Mouse (Mus musculus) myocyte (in vitro differentiated cells): ENCODE measurements at regions not wholly inside any gene's neighbourhood (a gene's known extent, or its start where the extent isn't known, plus 50 kb on each side); places are given as distances from the start of the nearest gene placed in this dataset.

Experiments used
- H3K27me3 ChIP-seq: one replicate; pipeline ENCODE4 v1.6.1; 2011; ENCODE audit not compliant: control insufficient read depth, insufficient read depth, insufficient read length
- H3K36me3 ChIP-seq: one replicate; pipeline ENCODE4 v1.6.1; 2011; ENCODE audit not compliant: control insufficient read depth, insufficient read depth
- H3K4me2 ChIP-seq: one replicate; pipeline ENCODE4 v1.6.1; 2011; ENCODE audit warnings: low read depth, control low read depth
- H3K4me3 ChIP-seq: one replicate; pipeline ENCODE4 v1.5.1; 2011; ENCODE audit warnings: mild to moderate bottlenecking, control low read depth, moderate library complexity
- H3K79me2 ChIP-seq: one replicate; pipeline ENCODE4 v1.6.1; 2011; ENCODE audit not compliant: control insufficient read depth, insufficient read depth
- H3ac ChIP-seq: one replicate; pipeline ENCODE4 v1.6.1; 2011; ENCODE audit not compliant: control insufficient read depth, insufficient read length
- CEBPB ChIP-seq: IDR thresholded peaks from 2 replicates; pipeline ENCODE4 v1.6.1; 2011; ENCODE audit warnings: mild to moderate bottlenecking, moderate library complexity; ENCODE audit not compliant: poor library complexity, insufficient read depth, severe bottlenecking
- E2F4 ChIP-seq: IDR thresholded peaks from one replicate; pipeline ENCODE4 v1.6.1; 2011; ENCODE audit warnings: mild to moderate bottlenecking, control low read depth, moderate library complexity; ENCODE audit not compliant: insufficient read depth
- MAX ChIP-seq: IDR thresholded peaks from one replicate; pipeline ENCODE4 v1.6.1; 2011; ENCODE audit warnings: low read depth, mild to moderate bottlenecking, control low read depth
- MYOD1 ChIP-seq, 3 experiments: IDR thresholded peaks; one replicate each; pipeline ENCODE4 v1.6.1; 2011; ENCODE audit warnings: control low read depth in 2 of 3, low read depth in 2 of 3, mild to moderate bottlenecking in 2 of 3, moderate library complexity in 1 of 3; ENCODE audit not compliant: insufficient read length in 2 of 3, control insufficient read depth in 1 of 3
- MYOG ChIP-seq, 3 experiments: IDR thresholded peaks; one replicate each; pipeline ENCODE4 v1.6.1; 2011; ENCODE audit warnings: control low read depth in 2 of 3, low read depth in 2 of 3, mild to moderate bottlenecking in 2 of 3; ENCODE audit not compliant: insufficient read length in 2 of 3, control insufficient read depth in 1 of 3, insufficient read depth in 1 of 3
- POLR2A ChIP-seq: IDR thresholded peaks from one replicate; pipeline ENCODE4 v1.6.1; 2011; ENCODE audit warnings: low read depth, mild to moderate bottlenecking, control low read depth, moderate library complexity; ENCODE audit not compliant: insufficient read length
- POLR2AphosphoS2 ChIP-seq: IDR thresholded peaks from one replicate; pipeline ENCODE4 v1.6.1; 2011; ENCODE audit warnings: low read depth, control low read depth; ENCODE audit not compliant: insufficient read length
- REST ChIP-seq: IDR thresholded peaks from one replicate; pipeline ENCODE4 v1.6.1; 2011; ENCODE audit warnings: mild to moderate bottlenecking, control low read depth, moderate library complexity; ENCODE audit not compliant: insufficient read depth, insufficient read length
- SRF ChIP-seq: IDR thresholded peaks from one replicate; pipeline ENCODE4 v1.6.1; 2011; ENCODE audit warnings: low read depth; ENCODE audit not compliant: control insufficient read depth, insufficient read length
- TCF12 ChIP-seq: IDR thresholded peaks from one replicate; pipeline ENCODE4 v1.6.1; 2011; ENCODE audit warnings: mild to moderate bottlenecking, control low read depth; ENCODE audit not compliant: poor library complexity, insufficient read depth, severe bottlenecking
- TCF3 ChIP-seq: IDR thresholded peaks from one replicate; pipeline ENCODE4 v1.6.1; 2011; ENCODE audit warnings: low read depth, control low read depth; ENCODE audit not compliant: insufficient read length
- USF1 ChIP-seq: IDR thresholded peaks from one replicate; pipeline ENCODE4 v1.6.1; 2011; ENCODE audit warnings: low read depth, mild to moderate bottlenecking, control low read depth, moderate library complexity

- Histone ChIP-seq H3K4me3 (no peak overlapping the region), H3ac (no peak overlapping the region), H3K27me3 (no peaks in the 10 kb centered on the region), H3K4me2 (no peak overlapping the region), H3K79me2 (no peaks in the 10 kb centered on the region), H3K36me3 (no peaks in the 10 kb centered on the region)
- TF ChIP-seq E2F4: no peak
- TF ChIP-seq MYOD1 (IDR thresholded peaks at IDR 0.05; ENCODE audit: control insufficient read depth in 1 of 3, insufficient read length in 2 of 3, low read depth in 2 of 3): no peak
- no peak for TF ChIP-seq POLR2AphosphoS2
- no peak for TF ChIP-seq TCF12
- no peak for TF ChIP-seq MAX
- TF ChIP-seq REST: no peak
- no peak for TF ChIP-seq CEBPB
- TF ChIP-seq TCF3: no peak
- TF ChIP-seq USF1: no peak
- TF ChIP-seq MYOG (IDR thresholded peaks at IDR 0.05; ENCODE audit: control insufficient read depth in 1 of 3, insufficient read depth in 1 of 3, insufficient read length in 2 of 3, low read depth in 2 of 3): no peak
- TF ChIP-seq SRF: no peak
- TF ChIP-seq POLR2A: no peak
These were observed 208.3 kb upstream of the Zdhhc25 start for GRCm38 (mm10) chr15:88391822-88392221.

GRCm38 (mm10) chr15:88399064-88399463, 201.0 kb upstream of the Zdhhc25 start:
- no peaks in the 10 kb centered on the region for H3K27me3 ChIP-seq
- TF ChIP-seq POLR2A: no peak
- TF ChIP-seq MYOG (IDR thresholded peaks at IDR 0.05; ENCODE audit: control insufficient read depth in 1 of 3, insufficient read depth in 1 of 3, insufficient read length in 2 of 3, low read depth in 2 of 3): no peak
- no peak for TF ChIP-seq CEBPB
- TF ChIP-seq REST: no peak
- TF ChIP-seq TCF12: no peak
- TF ChIP-seq POLR2AphosphoS2: no peak
- H3K36me3 ChIP-seq: no peaks in the 10 kb centered on the region
- H3K79me2 ChIP-seq: no peaks in the 10 kb centered on the region
- no peak overlapping the region for H3K4me3 ChIP-seq
- H3ac ChIP-seq: no peak overlapping the region
- no peak overlapping the region for H3K4me2 ChIP-seq

- TF ChIP-seq POLR2AphosphoS2: no peak
- TF ChIP-seq REST: no peak
- TF ChIP-seq MYOD1 (IDR thresholded peaks at IDR 0.05; ENCODE audit: control insufficient read depth in 1 of 3, insufficient read length in 2 of 3, low read depth in 2 of 3): no peak
- TF ChIP-seq MYOG (IDR thresholded peaks at IDR 0.05; ENCODE audit: control insufficient read depth in 1 of 3, insufficient read depth in 1 of 3, insufficient read length in 2 of 3, low read depth in 2 of 3): no peak
- Histone ChIP-seq H3ac (no peak overlapping the region), H3K27me3 (no peaks in the 10 kb centered on the region), H3K36me3 (no peaks in the 10 kb centered on the region), H3K4me3 (no peak overlapping the region), H3K79me2 (no peaks in the 10 kb centered on the region), H3K4me2 (no peak overlapping the region)
These were observed 200.1 kb upstream of the Zdhhc25 start for GRCm38 (mm10) chr15:88399989-88400388.

GRCm38 (mm10) chr15:88400787-88401186, 199.3 kb upstream of the Zdhhc25 start:
- Histone ChIP-seq H3K4me3 (no peak overlapping the region), H3K27me3 (no peaks in the 10 kb centered on the region), H3K36me3 (no peaks in the 10 kb centered on the region), H3ac (no peak overlapping the region), H3K4me2 (no peak overlapping the region), H3K79me2 (no peaks in the 10 kb centered on the region)
- TF ChIP-seq POLR2A: no peak
- TF ChIP-seq POLR2AphosphoS2: no peak
- TF ChIP-seq CEBPB: no peak
- no peak for TF ChIP-seq USF1
- TF ChIP-seq MAX: no peak
- no peak for TF ChIP-seq MYOG (IDR thresholded peaks at IDR 0.05; ENCODE audit: control insufficient read depth in 1 of 3, insufficient read depth in 1 of 3, insufficient read length in 2 of 3, low read depth in 2 of 3)
- TF ChIP-seq MYOD1 (IDR thresholded peaks at IDR 0.05; ENCODE audit: control insufficient read depth in 1 of 3, insufficient read length in 2 of 3, low read depth in 2 of 3): no peak

GRCm38 (mm10) chr15:88408461-88409379, 191.4 kb upstream of the Zdhhc25 start:
- Histone ChIP-seq H3K4me3 (no peak overlapping the region), H3ac (no peak overlapping the region), H3K4me2 (no peak overlapping the region), H3K79me2 (no peaks in the 10 kb centered on the region), H3K27me3 (no peaks in the 10 kb centered on the region), H3K36me3 (no peaks in the 10 kb centered on the region)
- TF ChIP-seq USF1: no peak
- no peak for TF ChIP-seq MYOG (IDR thresholded peaks at IDR 0.05; ENCODE audit: control insufficient read depth in 1 of 3, insufficient read depth in 1 of 3, insufficient read length in 2 of 3, low read depth in 2 of 3)
- TF ChIP-seq CEBPB: no peak
- no peak for TF ChIP-seq E2F4
- TF ChIP-seq TCF12: no peak
